Mouse (Mus musculus) gastrocnemius, postnatal 14 days (tissue): Measurements from ENCODE around the gene Smpd2. TPM values are rescaled to one million over a fixed set of nuclear protein-coding genes. Genes with fewer than 3 reads are reported as not detected.

Experiments used
- DNase-seq: peaks from one replicate; pipeline ENCODE4 v3.0.0; 2021; ENCODE audit warnings: mixed read lengths
- intact Hi-C: fragments of 180-260 bp; cut with DNase I; formaldehyde crosslinking; loops from one replicate; pipeline ENCODE4 v1.15.1; 2025; ENCODE audit warnings: low total_unique reads
- total RNA-seq, 2 experiments: library from RNA; stranded (reverse); gene quantifications; 2 replicates each; pipeline ENCODE4 v1.2.3; 2021

Smpd2 gene
- total RNA-seq, 2 experiments from 2014 or later: 10.5 to 12.1 TPM

DNA sequence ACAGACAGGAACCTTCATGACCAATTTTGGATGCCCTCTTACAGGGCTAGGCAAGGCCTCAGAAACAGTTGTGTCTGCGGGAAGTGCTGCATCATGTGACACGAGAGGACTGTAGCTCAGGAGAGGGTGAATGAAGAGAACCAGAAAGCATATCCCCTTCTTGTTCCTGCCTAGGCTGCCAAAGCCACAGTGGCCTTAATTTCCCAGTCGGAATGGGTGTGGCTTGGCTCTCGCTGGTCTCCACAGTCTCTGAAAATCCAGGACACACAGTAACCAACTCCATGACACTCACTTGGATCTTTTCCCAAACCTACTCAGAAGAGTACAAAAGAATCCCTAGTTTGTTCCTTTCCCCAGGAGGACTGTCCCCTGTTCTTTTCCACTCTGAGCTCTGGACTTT lies 10.8 kb upstream of the Smpd2 start:
- intact Hi-C loops: loop anchor here (10.0 kb wide), 2 partner anchors 46 to 196 kb away; partner anchors contain the start of genes Ak9, Fig4 and Zbtb24
- DNase-seq: peak; percentile 43

DNA sequence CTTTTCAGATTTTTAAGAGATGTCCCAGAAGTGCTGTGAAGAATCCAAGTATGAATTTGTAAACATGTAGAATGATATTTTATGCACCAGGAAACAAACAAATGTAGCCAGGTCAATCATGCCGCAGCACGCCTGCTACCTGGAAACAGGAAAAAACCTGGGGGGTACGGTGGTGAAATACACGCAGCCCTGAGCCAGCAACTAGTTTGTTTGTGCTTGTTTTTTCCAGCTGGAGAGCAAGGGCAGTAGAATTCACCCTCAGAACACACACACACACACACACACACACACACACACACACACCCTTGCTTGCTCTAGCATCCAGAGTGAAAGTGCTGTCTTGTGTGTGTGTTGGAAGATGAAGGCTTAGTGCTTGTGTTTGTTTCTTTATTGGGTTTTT lies 942 bp upstream of the Smpd2 start:
- DNase-seq: no peak
- intact Hi-C loops: no loop called here

DNA sequence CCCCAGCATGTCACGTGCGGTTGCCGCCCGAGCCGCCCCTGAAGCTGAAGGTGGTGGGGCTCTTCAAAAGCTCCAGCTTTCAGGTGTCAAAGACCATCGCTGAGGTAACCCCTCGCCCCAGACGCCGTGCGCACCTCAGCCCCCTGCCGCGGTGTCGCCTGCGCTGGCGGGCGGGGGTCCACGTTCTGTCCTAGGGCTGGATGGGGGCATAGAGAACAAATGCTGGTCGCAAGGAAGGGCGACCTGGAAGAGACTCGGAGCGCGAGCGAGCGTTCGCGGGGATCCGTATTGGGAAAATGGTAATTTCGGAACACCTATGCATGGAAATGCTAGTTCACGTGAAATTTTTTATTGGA lies 327 bp upstream of the Smpd2 start:
- no peak for DNase-seq
- intact Hi-C loops: no loop called here

DNA sequence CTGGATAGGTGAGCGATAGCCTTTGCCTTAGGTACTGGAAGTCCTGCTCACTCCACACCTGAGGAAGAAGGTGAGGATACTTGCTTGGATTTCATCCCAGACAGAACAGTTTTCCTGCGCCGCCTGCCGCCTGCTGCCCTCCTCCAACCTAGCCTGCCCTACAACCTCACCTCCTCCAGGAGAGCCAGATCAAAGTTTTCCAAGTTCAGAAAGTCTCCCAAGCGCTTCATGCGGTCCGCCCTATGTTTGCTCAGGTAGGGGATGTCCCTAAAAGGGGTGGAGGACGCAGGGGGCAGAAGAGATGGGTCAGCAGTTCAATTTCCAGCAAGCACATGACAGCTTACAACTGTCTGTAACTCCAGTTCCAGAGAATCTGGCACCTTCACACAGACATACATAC lies 875 bp downstream of the Smpd2 start:
- intact Hi-C loops: no loop called here

DNA sequence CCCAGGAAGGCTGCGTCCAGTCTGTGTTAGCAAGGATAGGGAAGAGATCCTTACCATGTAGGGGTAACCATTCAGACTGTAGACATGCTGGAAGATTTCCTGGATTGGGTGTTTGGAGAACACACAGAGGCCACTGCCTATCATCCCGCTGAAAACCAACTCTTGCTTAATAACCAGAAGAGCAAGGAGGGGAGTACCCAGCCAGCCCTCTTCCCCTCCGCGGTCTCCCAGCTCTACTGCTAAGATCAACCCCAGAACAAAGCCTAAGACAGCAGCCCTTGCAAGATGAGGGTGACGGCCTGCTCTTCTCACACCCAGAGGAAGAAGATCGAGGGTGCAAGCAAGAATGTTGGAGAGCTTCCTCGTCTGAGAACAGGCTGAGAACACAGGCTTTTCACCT lies 1.3 kb downstream of the Smpd2 start:
- no peak for DNase-seq
- intact Hi-C loops: no loop called here

More for the DNA sequence above, 875 bp downstream of the Smpd2 start:
- no peak for DNase-seq

DNA sequence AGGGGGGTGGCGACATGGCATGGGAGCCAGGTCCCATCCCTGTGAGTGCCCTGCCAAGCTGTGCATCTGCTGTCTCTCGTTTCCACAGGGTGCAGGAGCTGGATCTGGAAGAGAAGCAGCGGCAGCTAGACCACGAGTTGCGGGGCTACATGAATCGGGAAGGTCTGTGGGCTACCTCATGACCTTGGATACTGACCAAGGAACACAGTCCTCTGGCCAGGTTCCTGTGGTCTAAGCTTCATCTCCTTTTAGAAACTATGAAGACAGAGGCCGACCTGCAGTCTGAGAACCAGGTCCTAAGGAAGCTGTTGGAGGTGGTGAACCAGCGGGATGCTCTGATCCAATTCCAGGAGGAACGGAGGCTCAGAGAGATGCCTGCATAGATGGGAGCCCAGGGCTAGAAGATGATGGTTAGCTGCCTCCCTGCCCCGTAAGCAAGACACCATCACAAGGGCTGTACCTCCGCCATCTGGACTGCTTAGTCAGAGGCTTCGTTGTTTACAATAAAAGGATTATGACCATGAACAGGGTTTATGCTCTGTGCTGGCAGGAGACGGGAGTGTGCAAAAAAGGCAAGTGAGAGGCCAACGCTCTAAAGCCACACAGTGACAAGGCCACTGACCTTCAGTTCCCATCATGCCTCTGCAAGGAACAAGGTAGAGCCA lies 3.5 kb downstream of the Smpd2 start:
- intact Hi-C loops: no loop called here
- no peak for DNase-seq

DNA sequence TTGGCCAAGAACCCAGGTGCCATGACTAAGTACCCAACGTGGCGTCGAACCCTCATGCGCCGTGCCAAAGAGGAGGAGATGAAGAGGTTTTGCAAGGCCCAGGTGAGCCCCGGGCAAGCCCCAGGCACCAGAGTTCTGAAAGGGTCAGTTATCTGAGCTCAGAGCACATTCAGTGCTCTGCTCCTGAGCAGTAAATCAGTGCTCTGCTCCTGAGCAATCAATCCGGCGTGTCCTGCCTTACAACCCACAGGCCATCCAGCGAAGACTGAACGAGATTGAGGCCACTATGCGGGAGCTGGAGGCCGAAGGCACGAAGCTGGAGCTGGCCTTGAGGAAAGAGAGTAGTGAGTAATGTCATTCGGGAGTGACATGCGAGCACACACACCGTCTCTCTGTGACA lies 4.4 kb downstream of the Smpd2 start:
- no peak for DNase-seq
- intact Hi-C loops: no loop called here

DNA sequence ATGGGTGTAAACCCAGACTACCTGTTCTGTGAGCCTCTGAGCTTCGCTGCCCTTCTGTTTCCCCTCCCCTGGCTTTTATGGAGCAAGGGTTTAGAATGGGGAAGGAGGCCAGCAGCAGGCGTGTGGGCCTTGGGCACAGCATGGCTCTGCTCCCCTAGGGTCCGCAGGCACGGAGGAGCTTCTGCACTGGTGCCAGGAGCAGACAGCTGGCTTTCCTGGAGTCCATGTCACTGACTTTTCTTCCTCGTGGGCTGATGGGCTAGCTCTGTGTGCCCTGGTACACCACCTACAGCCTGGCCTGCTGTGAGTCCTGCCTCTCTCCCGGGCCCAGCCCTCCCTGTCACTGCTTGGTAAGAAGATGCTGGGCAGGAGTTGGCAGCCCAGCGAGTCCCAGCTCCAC lies 7.7 kb downstream of the Smpd2 start:
- no peak for DNase-seq
- intact Hi-C loops: no loop called here

DNA sequence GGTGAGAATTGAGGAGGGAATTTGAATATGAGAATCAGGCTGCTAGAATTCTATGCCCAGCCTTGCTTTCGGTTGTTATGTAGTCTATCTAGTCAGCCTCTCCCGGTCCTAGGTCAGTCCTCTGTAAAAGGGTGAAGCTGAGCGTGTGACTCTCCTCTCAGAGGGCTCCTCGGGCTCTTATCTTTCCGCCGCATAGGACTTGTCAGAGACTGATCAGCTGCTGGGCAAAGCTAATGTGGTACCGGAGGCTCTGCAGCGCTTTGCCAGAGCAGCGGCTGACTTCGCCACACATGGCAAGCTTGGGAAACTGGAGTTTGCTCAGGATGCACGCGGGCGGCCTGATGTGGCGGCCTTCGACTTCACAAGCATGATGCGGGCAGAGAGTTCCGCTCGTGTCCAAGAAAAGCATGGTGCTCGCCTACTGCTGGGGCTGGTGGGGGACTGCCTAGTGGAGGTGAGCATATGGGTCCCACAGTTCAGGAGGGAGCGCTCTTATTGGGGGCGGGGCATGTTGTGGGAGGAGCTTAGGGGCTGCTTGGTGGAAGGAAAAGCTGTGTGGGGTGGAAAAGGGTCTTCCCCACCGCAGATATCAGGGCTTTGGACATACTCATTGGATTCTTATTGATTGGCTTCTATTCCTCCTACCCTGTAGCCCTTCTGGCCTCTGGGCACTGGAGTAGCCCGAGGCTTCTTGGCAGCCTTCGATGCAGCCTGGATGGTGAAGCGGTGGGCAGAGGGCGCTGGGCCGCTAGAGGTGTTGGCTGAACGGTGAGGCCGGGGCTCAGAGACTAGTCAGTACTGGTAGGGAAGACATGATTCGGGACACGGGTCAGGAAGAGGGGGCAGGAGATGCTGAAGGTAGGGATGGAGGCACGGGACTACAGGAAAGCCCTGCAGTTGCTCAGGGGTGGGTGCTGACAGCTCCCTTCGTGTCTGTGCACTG lies 9.0 kb downstream of the Smpd2 start:
- no peak for DNase-seq
- intact Hi-C loops: no loop called here

DNA sequence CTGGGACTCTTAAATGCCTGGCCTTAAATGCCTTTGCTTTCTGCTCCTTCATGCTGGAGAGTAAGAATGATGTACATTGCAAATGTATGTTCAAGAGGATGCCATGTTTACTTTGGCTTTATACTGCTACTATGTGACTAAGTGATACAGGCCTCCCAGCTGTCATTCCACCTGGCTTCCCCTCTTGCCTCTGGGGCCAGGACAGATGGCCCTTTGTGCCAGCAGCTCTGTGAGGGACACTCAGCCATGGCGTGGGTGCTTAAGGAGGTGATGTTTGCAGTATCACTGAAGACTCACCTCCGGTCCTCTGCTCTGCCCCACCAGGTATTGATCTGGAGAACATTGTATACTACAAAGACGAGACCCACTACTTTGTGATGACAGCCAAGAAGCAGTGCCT lies 10.2 kb downstream of the Smpd2 start:
- intact Hi-C loops: no loop called here
- no peak for DNase-seq

DNA sequence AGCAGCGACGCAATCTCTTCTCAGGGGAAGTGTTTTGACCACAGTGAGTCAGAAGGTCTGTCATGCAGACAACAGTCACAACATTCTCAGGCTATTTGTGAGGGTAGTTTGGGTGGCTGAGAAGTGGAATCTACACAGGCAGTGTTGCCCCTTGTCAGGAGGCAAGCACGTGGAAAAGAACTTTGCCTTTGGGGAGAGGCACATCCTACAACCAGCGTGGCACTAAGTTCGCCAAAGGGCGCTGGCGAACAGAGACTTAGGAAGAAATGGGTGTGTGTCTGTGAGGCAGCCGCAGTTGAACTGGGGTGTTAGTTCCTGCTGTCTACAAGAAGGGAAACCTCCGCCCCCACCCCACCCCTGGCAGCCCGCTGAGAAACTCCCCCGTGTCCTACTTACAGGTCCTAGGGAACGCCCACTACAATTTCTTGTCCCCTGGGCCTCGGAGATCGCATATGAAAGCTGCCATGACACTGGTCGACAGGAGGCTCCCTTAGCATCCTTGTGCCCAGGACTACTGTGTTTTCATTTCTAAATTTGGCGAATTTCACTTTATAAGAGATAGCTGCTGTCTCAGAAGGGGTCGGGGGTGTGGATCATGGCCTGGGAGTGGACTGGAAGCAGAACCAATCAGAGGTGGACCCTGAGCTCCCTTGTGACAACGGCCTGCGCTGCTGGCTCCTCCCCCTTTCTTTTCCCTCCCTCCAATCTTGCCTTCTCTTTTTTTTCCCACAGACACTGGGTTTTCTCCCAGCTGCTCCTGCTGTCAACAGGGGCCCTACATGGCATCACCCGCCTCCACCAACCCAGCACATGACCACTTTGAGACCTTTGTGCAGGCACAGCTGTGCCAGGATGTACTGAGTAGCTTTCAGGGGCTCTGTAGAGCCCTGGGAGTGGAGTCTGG lies 12.6 kb downstream of the Smpd2 start:
- peak; percentile 78 for DNase-seq
- intact Hi-C loops: no loop called here

DNA sequence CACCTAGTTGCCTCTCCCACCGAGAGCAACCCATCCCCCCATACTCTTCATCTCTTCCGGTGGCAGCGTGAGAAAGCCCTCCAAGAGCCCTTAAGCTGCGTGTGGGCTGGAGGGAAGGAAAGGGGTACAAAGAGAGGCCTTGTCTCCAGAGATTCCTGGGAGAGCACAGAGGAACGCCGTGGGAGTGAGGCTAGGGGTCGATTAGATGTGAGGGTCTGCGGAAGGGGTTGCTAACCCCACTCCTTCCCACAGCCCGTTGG lies 13.2 kb downstream of the Smpd2 start:
- intact Hi-C loops: no loop called here
- no peak for DNase-seq

DNA sequence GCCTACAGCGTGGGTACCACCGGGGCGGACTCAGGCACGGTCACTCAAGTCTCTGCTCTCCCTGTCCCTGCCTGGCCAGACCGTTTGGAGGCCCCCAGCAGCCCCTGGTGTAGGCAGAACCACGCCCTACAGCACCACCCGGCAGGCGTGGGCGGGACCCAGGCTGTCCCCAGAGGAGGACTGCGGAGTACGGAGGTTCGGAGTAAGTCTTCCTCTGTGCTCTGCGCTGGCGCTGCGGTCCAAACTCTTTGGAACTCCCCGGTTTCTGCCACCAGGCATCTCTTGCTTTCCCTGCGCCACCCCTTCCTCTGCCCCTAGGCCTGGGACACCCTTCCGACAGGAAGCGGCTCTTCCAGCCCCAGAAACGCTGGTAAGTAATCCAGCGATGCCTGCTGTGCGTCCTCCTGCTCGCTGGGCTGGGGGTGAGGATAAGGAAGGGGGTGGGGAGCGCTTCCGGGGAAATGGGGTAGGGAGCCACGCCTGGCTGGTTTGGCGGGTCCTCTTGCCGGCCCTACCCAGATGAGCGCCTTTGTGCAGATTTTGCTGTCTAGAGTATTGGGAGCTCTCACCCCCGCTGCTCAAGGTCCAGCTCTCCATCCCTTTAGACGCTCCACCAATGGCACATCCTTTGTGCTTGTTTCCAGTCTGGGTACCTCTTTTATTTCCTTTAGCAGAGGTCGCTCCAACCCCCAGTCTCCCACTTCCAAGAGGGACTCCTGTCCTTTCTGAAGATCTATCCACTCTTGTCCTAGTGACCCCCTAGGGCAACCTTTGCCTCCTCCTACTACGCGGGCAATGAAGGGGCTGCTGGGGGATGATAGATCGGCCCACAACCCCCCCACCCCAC lies 13.8 kb downstream of the Smpd2 start, which contains the start of gene Mical1:
Gene Mical1, plus strand, starts transcription at position 144 of the 847 bp plus-strand sequence.
- peak; percentile 69 for DNase-seq
- intact Hi-C loops: no loop called here

DNA sequence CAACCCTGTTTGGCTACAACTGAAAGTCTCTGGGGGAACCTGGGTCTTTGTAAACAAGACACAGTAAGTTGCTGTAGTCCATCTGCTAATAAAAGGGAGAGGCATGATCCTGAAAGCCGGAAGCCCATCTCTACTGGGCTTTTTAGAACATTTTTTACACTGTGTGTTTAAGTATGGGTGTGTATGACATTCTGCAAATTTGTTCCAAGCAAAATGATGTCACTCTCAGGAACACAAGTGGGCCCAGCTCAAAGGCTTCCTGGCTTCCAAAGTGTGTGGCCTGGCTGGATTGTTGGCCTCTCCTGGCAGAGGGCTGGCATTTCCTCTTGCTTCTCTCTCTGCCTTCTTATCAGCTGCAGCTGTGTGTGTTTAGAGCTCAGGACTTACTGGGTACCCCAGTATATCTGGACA lies 15.2 kb downstream of the Smpd2 start:
- no peak for DNase-seq
- intact Hi-C loops: no loop called here

DNA sequence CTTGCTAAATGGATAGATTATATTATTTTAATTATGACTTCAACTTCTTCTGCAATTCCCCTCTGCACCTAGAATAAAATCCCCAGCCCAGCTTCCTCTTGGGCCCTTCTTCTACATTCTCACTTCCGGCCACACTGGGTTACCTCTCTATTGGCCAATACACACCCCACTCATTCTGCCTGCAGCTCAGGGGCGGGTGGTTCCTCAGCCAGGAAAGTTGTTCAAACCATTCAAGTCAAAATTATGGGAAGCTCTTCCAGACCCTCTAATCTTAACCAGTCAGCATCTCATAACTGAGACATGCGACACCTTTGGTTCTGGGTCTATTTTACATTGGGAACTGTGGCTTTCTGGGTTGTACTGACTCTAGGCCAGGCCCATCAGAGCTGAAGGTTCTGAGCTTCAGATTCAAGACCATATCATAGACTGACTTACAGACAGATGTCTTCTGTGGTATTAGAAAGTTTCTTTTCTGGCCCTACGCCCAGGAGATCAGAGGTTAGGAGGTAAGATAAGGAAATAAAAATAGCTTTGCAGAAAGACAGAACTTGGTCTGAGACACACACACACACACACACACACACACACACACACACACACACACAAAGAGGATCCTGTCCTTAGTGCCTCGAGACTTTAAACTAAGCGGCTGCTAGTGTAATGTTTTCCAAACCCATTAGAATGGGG lies 16.2 kb downstream of the Smpd2 start:
- DNase-seq: no peak
- intact Hi-C loops: no loop called here

DNA sequence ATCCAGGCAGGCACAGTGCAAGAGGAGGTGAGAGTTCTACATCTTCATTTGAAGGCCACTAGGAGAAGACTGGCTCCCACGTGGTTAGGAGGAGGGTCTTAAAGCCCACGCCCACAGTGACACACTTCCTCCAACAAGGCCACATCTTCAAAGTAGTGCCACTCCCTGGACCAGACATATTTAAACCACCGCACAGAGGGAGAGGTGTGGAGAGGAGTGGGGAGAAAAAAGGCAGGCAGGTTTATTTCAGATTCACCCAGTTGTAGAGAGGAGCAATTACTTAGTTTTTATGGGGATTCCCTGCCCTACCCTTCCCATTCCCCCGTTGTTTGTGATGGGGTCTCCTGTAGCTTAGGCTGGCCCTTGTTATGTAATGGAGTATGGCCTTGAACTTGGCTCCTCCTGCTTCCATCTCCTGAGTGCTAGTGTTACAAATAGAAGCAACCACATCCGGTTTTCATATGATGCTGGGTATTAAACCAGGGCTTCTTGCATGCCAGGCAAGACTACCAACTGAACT lies 17.1 kb downstream of the Smpd2 start:
- intact Hi-C loops: no loop called here
- DNase-seq: no peak

DNA sequence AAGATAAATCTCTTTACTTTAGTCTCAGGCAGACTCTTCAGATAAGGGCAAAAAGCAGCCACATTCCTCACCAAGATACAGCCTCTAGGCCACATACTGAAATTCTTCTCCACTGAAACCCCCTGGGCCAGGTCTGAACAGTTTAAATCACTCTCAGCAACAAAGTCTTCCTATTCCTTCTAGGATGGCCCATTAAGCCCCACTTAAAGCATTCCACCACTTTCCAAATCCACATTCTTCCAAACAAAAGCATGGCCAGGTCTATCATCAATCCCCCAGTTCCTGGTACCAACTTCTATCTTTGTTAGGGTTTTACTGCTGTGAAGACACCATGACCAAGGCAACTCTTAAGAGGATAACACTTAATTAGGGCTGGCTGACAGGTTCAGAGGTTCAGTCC lies 17.6 kb downstream of the Smpd2 start:
- no peak for DNase-seq
- intact Hi-C loops: no loop called here

DNA sequence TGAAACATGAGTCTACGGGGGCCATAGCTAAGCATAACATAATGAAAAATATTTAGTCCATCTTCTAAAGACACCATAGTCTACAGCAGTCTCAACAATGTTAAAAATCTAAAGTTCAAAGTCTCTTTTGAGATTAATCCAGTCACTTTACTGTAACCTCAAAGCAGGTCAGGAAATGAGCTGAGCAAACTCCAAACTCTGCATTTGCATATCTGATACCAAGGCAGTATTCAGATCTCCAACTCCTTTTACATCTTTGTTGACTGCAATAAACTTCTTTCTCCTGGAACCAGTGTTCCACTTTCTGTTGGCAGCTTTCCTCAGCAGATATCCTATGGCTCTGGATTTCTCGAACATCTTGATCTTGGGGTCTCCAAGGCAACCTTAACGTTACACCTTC lies 19.5 kb downstream of the Smpd2 start:
- DNase-seq: no peak

DNA sequence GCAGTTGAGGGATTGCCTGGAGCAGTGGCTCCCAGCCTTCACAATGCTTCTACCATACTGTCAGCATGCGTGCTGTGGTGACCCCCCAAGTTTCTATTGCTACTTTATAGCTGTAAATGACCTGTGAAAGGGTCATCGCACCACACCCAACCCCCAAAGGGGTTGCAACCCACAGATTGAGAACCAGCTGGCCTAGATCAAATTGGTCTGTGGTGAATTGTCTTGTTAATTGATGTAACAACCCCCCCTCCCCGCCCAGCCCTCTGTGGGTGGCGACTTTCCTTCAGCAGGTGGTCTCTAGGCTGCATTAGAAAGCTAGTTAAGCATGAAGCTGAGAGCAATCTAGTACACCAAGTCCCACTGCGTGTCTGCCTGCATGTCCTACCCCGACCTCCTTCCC lies 22.8 kb downstream of the Smpd2 start:
- intact Hi-C loops: no loop called here
- no peak for DNase-seq

More for the DNA sequence above, 19.5 kb downstream of the Smpd2 start:
- intact Hi-C loops: no loop called here
